Mouse (Mus musculus): ENCODE measurements around the gene C3.
A peak's percentile ranks its signal among the peaks of the same experiment; 100 is the strongest.

The C3 gene

GRCm38 (mm10) chr17:57228014-57228413 is at the start of gene C3:
C3 (minus strand) TSS chr17:57228136.
- peak in 1 of 2 experiments; percentile 25 for DNase-seq (ENCODE audit: low spot score in 2 of 2)

- DNase-seq (ENCODE audit: low spot score in 2 of 2) = peak; percentile 48 to 64
Observed at GRCm38 (mm10) chr17:57276634-57277121, 48.7 kb upstream of the C3 start.

- peak in 1 of 2 experiments; percentile 44 for DNase-seq (ENCODE audit: low spot score in 2 of 2)
Observed at GRCm38 (mm10) chr17:57275997-57276351, 48.0 kb upstream of the C3 start.

GRCm38 (mm10) chr17:57275111-57275996 is 47.4 kb upstream of the C3 start:
- DNase-seq (ENCODE audit: low spot score in 2 of 2) = peak; percentile 92

GRCm38 (mm10) chr17:57274686-57275085 is 46.8 kb upstream of the C3 start:
- DNase-seq (ENCODE audit: low spot score in 2 of 2) = no peak

- no peak for DNase-seq (ENCODE audit: low spot score in 2 of 2)
Observed at GRCm38 (mm10) chr17:57273846-57274245, 45.9 kb upstream of the C3 start.

- no peak for DNase-seq (ENCODE audit: low spot score in 2 of 2)
Observed at GRCm38 (mm10) chr17:57271301-57271700, 43.4 kb upstream of the C3 start.

GRCm38 (mm10) chr17:57267556-57268126 is 39.7 kb upstream of the C3 start:
- DNase-seq (ENCODE audit: low spot score in 2 of 2) = no peak

- peak; percentile 65 to 79 for DNase-seq (ENCODE audit: low spot score in 2 of 2)
Observed at GRCm38 (mm10) chr17:57264972-57265945, 37.3 kb upstream of the C3 start.

GRCm38 (mm10) chr17:57264164-57264563 is 36.2 kb upstream of the C3 start:
- DNase-seq (ENCODE audit: low spot score in 2 of 2) = no peak

- DNase-seq (ENCODE audit: low spot score in 2 of 2) = no peak
Observed at GRCm38 (mm10) chr17:57262901-57263550, 35.1 kb upstream of the C3 start.

GRCm38 (mm10) chr17:57261796-57262195 is 33.9 kb upstream of the C3 start:
- DNase-seq (ENCODE audit: low spot score in 2 of 2) = no peak

GRCm38 (mm10) chr17:57261286-57261685 is 33.4 kb upstream of the C3 start:
- no peak for DNase-seq (ENCODE audit: low spot score in 2 of 2)

- no peak for DNase-seq (ENCODE audit: low spot score in 2 of 2)
Observed at GRCm38 (mm10) chr17:57260351-57260750, 32.4 kb upstream of the C3 start.

GRCm38 (mm10) chr17:57259742-57260141 is 31.8 kb upstream of the C3 start:
- no peak for DNase-seq (ENCODE audit: low spot score in 2 of 2)

- DNase-seq (ENCODE audit: low spot score in 2 of 2) = no peak
Observed at GRCm38 (mm10) chr17:57258191-57258590, 30.3 kb upstream of the C3 start.

- no peak for DNase-seq (ENCODE audit: low spot score in 2 of 2)
Observed at GRCm38 (mm10) chr17:57256921-57257485, 29.1 kb upstream of the C3 start.

- DNase-seq (ENCODE audit: low spot score in 2 of 2) = no peak
Observed at GRCm38 (mm10) chr17:57255354-57255753, 27.4 kb upstream of the C3 start.

- DNase-seq (ENCODE audit: low spot score in 2 of 2) = no peak
Observed at GRCm38 (mm10) chr17:57253306-57253705, 25.4 kb upstream of the C3 start.

GRCm38 (mm10) chr17:57251431-57251830 is 23.5 kb upstream of the C3 start:
- no peak for DNase-seq (ENCODE audit: low spot score in 2 of 2)
